Mouse (Mus musculus) MEL (cell line): ENCODE results near the gene Oprl1. TPM values are rescaled to one million over a fixed set of nuclear protein-coding genes. Genes with fewer than 3 reads are reported as not detected.

ENCODE experiments used
- DNase-seq: peaks from one replicate; pipeline ENCODE4 v3.0.0; 2011; ENCODE audit warnings: low read depth, low spot score
- H3K27ac ChIP-seq: 2 replicates; pipeline ENCODE4 v1.5.1; 2012; ENCODE audit warnings: low read depth, mild to moderate bottlenecking, control low read depth, low read length, moderate library complexity; ENCODE audit not compliant: control insufficient read depth
- H3K27me3 ChIP-seq, 2 experiments: fragments of 150-350 bp in 1 of 2; sonication (generic) in 1 of 2; 2 replicates each; pipeline ENCODE4 v1.6.1; 2012; ENCODE audit warnings: low read length in 2 of 2, mild to moderate bottlenecking in 2 of 2, improper control_type of control experiment in 1 of 2, moderate library complexity in 1 of 2; ENCODE audit not compliant: insufficient read depth in 2 of 2, control insufficient read depth in 1 of 2
- H3K36me3 ChIP-seq, 2 experiments: 2 replicates each; pipeline ENCODE4 v1.6.1; 2012 to 2014; ENCODE audit warnings: low read length in 2 of 2, improper control_type of control experiment in 1 of 2, inconsistent platforms in 1 of 2, mild to moderate bottlenecking in 1 of 2; ENCODE audit not compliant: insufficient read depth in 2 of 2, control insufficient read depth in 1 of 2
- H3K4me1 ChIP-seq, 2 experiments: fragments of 150-350 bp in 1 of 2; sonication (generic) in 1 of 2; 2 replicates each; pipeline ENCODE4 v1.6.1; 2012; ENCODE audit warnings: low read length in 2 of 2, improper control_type of control experiment in 1 of 2, mild to moderate bottlenecking in 1 of 2; ENCODE audit not compliant: insufficient read depth in 2 of 2, control insufficient read depth in 1 of 2
- H3K4me3 ChIP-seq, 2 experiments: fragments of 150-350 bp in 1 of 2; sonication (generic) in 1 of 2; 2 replicates each; pipeline ENCODE4 v1.5.1; 2012; ENCODE audit warnings: low read depth in 2 of 2, low read length in 2 of 2, mild to moderate bottlenecking in 2 of 2, moderate library complexity in 2 of 2, control low read depth in 1 of 2, improper control_type of control experiment in 1 of 2; ENCODE audit not compliant: control insufficient read depth in 1 of 2, insufficient read depth in 1 of 2
- H3K79me2 ChIP-seq: 2 replicates; pipeline ENCODE4 v1.6.1; 2012; ENCODE audit warnings: mild to moderate bottlenecking, low read length, moderate library complexity; ENCODE audit not compliant: control insufficient read depth, poor library complexity, insufficient read depth
- H3K9ac ChIP-seq: 2 replicates; pipeline ENCODE4 v1.6.1; 2012; ENCODE audit warnings: low read depth, mild to moderate bottlenecking, control low read depth, low read length, moderate library complexity; ENCODE audit not compliant: control insufficient read depth, poor library complexity, severe bottlenecking
- H3K9me3 ChIP-seq: fragments of 150-350 bp; sonication (generic); replicated peaks from 2 replicates; pipeline ENCODE4 v1.6.1; 2012; ENCODE audit warnings: mild to moderate bottlenecking, low read length, improper control_type of control experiment, moderate library complexity; ENCODE audit not compliant: insufficient read depth
- BHLHE40 ChIP-seq: IDR thresholded peaks from 2 replicates; pipeline ENCODE4 v1.6.1; 2012; ENCODE audit warnings: low read depth, mild to moderate bottlenecking, inconsistent platforms, low read length, improper control_type of control experiment, borderline replicate concordance
- CTCF ChIP-seq, 3 experiments: IDR thresholded peaks in 2 of 3; conservative IDR thresholded peaks in 1 of 3; 2 replicates each; pipeline ENCODE4 v1.5.1; 2011 to 2012; ENCODE audit warnings: low read length in 3 of 3, low read depth in 2 of 3, mild to moderate bottlenecking in 2 of 3, improper control_type of control experiment in 1 of 3, inconsistent platforms in 1 of 3, mixed read lengths in 1 of 3, moderate library complexity in 1 of 3; ENCODE audit not compliant: control insufficient read depth in 1 of 3, insufficient read depth in 1 of 3, poor library complexity in 1 of 3, severe bottlenecking in 1 of 3
- E2F4 ChIP-seq: IDR thresholded peaks from 2 replicates; pipeline ENCODE4 v1.6.1; 2011; ENCODE audit warnings: low read depth, low read length, improper control_type of control experiment, borderline replicate concordance
- EP300 ChIP-seq, 2 experiments: IDR thresholded peaks; 2 replicates each; pipeline ENCODE4 v1.6.1; 2011; ENCODE audit warnings: improper control_type of control experiment in 2 of 2, low read length in 2 of 2, low read depth in 1 of 2, mild to moderate bottlenecking in 1 of 2
- ETS1 ChIP-seq: IDR thresholded peaks from 2 replicates; pipeline ENCODE4 v1.6.1; 2012; ENCODE audit warnings: low read depth, mild to moderate bottlenecking, inconsistent platforms, low read length, improper control_type of control experiment, moderate library complexity
- GABPA ChIP-seq: IDR thresholded peaks from 2 replicates; pipeline ENCODE4 v1.6.1; 2012; ENCODE audit warnings: low read depth, mild to moderate bottlenecking, inconsistent platforms, low read length, improper control_type of control experiment, moderate library complexity
- GATA1 ChIP-seq: IDR thresholded peaks from 2 replicates; pipeline ENCODE4 v1.6.1; 2011; ENCODE audit warnings: low read depth, low read length, improper control_type of control experiment
- JUND ChIP-seq: IDR thresholded peaks from 2 replicates; pipeline ENCODE4 v1.6.1; 2011; ENCODE audit warnings: low read depth, mild to moderate bottlenecking, improper control_type of control experiment, low read length
- KAT2A ChIP-seq: conservative IDR thresholded peaks from 2 replicates; pipeline ENCODE4 v1.6.1; 2012; ENCODE audit warnings: low read depth, low read length, improper control_type of control experiment, inconsistent platforms
- MXI1 ChIP-seq: IDR thresholded peaks from 2 replicates; pipeline ENCODE4 v1.6.1; 2011; ENCODE audit warnings: mild to moderate bottlenecking, low read depth, low read length, improper control_type of control experiment
- MYB ChIP-seq: IDR thresholded peaks from 2 replicates; pipeline ENCODE4 v1.6.1; 2011; ENCODE audit warnings: mild to moderate bottlenecking, low read depth, low read length, improper control_type of control experiment
- NELFE ChIP-seq: IDR thresholded peaks from 2 replicates; pipeline ENCODE4 v1.6.1; 2011; ENCODE audit warnings: low read depth, low read length, improper control_type of control experiment
- NRF1 ChIP-seq: IDR thresholded peaks from 2 replicates; pipeline ENCODE4 v1.6.1; 2014; ENCODE audit warnings: low read depth, mild to moderate bottlenecking, inconsistent platforms, low read length, improper control_type of control experiment, moderate library complexity; ENCODE audit not compliant: poor library complexity, insufficient read depth, severe bottlenecking
- POLR2A ChIP-seq, 2 experiments: IDR thresholded peaks; 2 replicates each; pipeline ENCODE4 v1.6.1; 2011 to 2012; ENCODE audit warnings: low read length in 2 of 2, mild to moderate bottlenecking in 2 of 2, control low read depth in 1 of 2, improper control_type of control experiment in 1 of 2, low read depth in 1 of 2, moderate library complexity in 1 of 2; ENCODE audit not compliant: control insufficient read depth in 1 of 2, insufficient read depth in 1 of 2, poor library complexity in 1 of 2
- POLR2AphosphoS2 ChIP-seq: IDR thresholded peaks from 2 replicates; pipeline ENCODE4 v1.6.1; 2011; ENCODE audit warnings: low read length, improper control_type of control experiment
- POLR2AphosphoS5 ChIP-seq: IDR thresholded peaks from 2 replicates; pipeline ENCODE4 v1.6.1; 2012; ENCODE audit warnings: low read depth, borderline replicate concordance, mild to moderate bottlenecking, inconsistent platforms, low read length, moderate library complexity, mixed read lengths
- RAD21 ChIP-seq: IDR thresholded peaks from 2 replicates; pipeline ENCODE4 v1.6.1; 2011; ENCODE audit warnings: mild to moderate bottlenecking, low read depth, low read length, improper control_type of control experiment
- RCOR1 ChIP-seq: IDR thresholded peaks from 2 replicates; pipeline ENCODE4 v1.6.1; 2012; ENCODE audit warnings: low read depth, mild to moderate bottlenecking, inconsistent platforms, low read length, improper control_type of control experiment
- TAL1 ChIP-seq: IDR thresholded peaks from 2 replicates; pipeline ENCODE4 v1.6.1; 2012; ENCODE audit warnings: mild to moderate bottlenecking, inconsistent platforms, low read length, moderate library complexity, mixed read lengths
- TBP ChIP-seq: IDR thresholded peaks from 2 replicates; pipeline ENCODE4 v1.8.0; 2011; ENCODE audit warnings: low read depth, low read length, improper control_type of control experiment
- TCF12 ChIP-seq: IDR thresholded peaks from 2 replicates; pipeline ENCODE4 v1.6.1; 2014; ENCODE audit warnings: low read depth, mild to moderate bottlenecking, inconsistent platforms, low read length, improper control_type of control experiment, moderate library complexity
- UBTF ChIP-seq: IDR thresholded peaks from 2 replicates; pipeline ENCODE4 v1.6.1; 2012; ENCODE audit warnings: low read depth, mild to moderate bottlenecking, inconsistent platforms, low read length, improper control_type of control experiment, moderate library complexity, borderline replicate concordance; ENCODE audit not compliant: insufficient read depth
- ZKSCAN1 ChIP-seq: IDR thresholded peaks from 2 replicates; pipeline ENCODE4 v1.6.1; 2012; ENCODE audit warnings: low read depth, mild to moderate bottlenecking, inconsistent platforms, low read length, improper control_type of control experiment, moderate library complexity
- ZMIZ1 ChIP-seq: IDR thresholded peaks from 2 replicates; pipeline ENCODE4 v1.6.1; 2012; ENCODE audit warnings: low read depth, mild to moderate bottlenecking, inconsistent platforms, low read length, improper control_type of control experiment, moderate library complexity
- ZNF384 ChIP-seq: IDR thresholded peaks from 2 replicates; pipeline ENCODE4 v1.6.1; 2012; ENCODE audit warnings: low read depth, mild to moderate bottlenecking, inconsistent platforms, low read length, improper control_type of control experiment
- polyA plus RNA-seq, 2 experiments: library from polyadenylated mRNA; stranded (reverse) in 1 of 2; unstranded in 1 of 2; fragments of >175 nt in 1 of 2; fragments of >200 nt in 1 of 2; gene quantifications; 2 replicates each; pipeline versions ENCODE4 v1.2.1 to v1.2.4; 2012; ENCODE audit warnings: low replicate concordance in 2 of 2, low read depth in 1 of 2; ENCODE audit not compliant: insufficient read length in 2 of 2, insufficient read depth in 1 of 2, missing spikeins in 1 of 2
- total RNA-seq: library from RNA; depleted of rRNA; stranded (reverse); fragments of 300-350 nt; gene quantifications from 2 replicates; pipeline ENCODE4 v1.2.3, GENCODE M21; 2012

The Oprl1 gene
- total and polyA plus RNA-seq, 3 experiments, result 0.04 to 0.25 TPM; not detected in 1

DNA sequence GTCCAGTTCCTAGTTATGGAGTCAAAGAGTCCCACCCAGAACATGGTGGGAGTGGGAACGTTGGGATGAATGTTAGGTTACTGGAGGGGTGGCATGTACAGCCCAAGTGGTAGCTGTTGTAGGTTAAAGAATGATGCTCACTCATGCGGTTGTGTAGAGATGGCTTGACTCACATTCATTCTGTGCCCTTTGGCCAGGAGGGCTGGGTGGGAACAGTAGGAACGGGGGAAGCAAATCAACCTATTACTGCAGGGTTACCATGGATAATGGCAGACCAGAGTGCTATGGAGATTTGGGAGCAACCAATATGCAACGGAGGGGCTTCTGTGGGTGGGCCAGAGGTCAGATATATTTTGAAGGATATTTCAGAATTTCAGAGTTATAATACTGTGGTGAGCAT is 39.9 kb upstream of the Oprl1 start:
- Histone ChIP-seq H3K27ac (no peak overlapping the region), H3K4me3 (no peak overlapping the region), H3K79me2 (no peaks in the 10 kb centered on the region), H3K9ac (no peak overlapping the region), H3K27me3 (peaks cover 2 to 3% of the 10 kb centered on the region in 2 experiments; a peak in 2 of 4 replicates), H3K4me1 (peaks cover 0 to 18% of the 10 kb centered on the region in 2 experiments; a peak in 3 of 4 replicates), H3K9me3 (no peaks in the 10 kb centered on the region), H3K36me3 (peaks cover 0 to 10% of the 10 kb centered on the region in 2 experiments; a peak in 2 of 4 replicates)
- no peak for DNase-seq
- no peak for TF ChIP-seq POLR2AphosphoS2
- no peak for TF ChIP-seq POLR2A (IDR thresholded peaks at IDR 0.05; ENCODE audit: control insufficient read depth in 1 of 2, insufficient read depth in 1 of 2, low read depth in 1 of 2, low read length in 2 of 2, poor library complexity in 1 of 2)
- no peak for TF ChIP-seq TCF12
- no peak for TF ChIP-seq JUND
- no peak for TF ChIP-seq GATA1
- TF ChIP-seq ZMIZ1, result no peak
- no peak for TF ChIP-seq NELFE
- TF ChIP-seq RCOR1, result no peak
- no peak for TF ChIP-seq E2F4
- TF ChIP-seq EP300 (IDR thresholded peaks at IDR 0.05; ENCODE audit: low read depth in 1 of 2, low read length in 2 of 2), result no peak
- no peak for TF ChIP-seq ETS1
- no peak for TF ChIP-seq KAT2A
- TF ChIP-seq ZNF384, result no peak
- no peak for TF ChIP-seq NRF1
- TF ChIP-seq UBTF, result no peak

- no peak overlapping the region for H3K27ac ChIP-seq
- peaks cover 0 to 10% of the 10 kb centered on the region in 2 experiments; a peak in 2 of 4 replicates for H3K36me3 ChIP-seq
- no peaks in the 10 kb centered on the region for H3K9me3 ChIP-seq
- H3K27me3 ChIP-seq, result peaks cover 0 to 3% of the 10 kb centered on the region in 2 experiments; a peak in 2 of 4 replicates
- peak overlapping the region; percentile 51 for H3K9ac ChIP-seq
- DNase-seq, result peak; percentile 49
- H3K79me2 ChIP-seq, result peaks cover 4% of the 10 kb centered on the region; the same call in 1 of the 2 replicates
- TF ChIP-seq ETS1 (no peak), POLR2AphosphoS5 (no peak), ZMIZ1 (no peak), CTCF (IDR thresholded peaks at IDR 0.05 in 2 of 3, conservative IDR thresholded peaks at IDR 0.05 in 1 of 3; ENCODE audit: control insufficient read depth in 1 of 3, insufficient read depth in 1 of 3, low read depth in 2 of 3, low read length in 3 of 3, poor library complexity in 1 of 3, severe bottlenecking in 1 of 3) (no peak), KAT2A (no peak), ZKSCAN1 (no peak), RAD21 (no peak), MXI1 (no peak), BHLHE40 (no peak), TAL1 (no peak), GATA1 (no peak), TBP (no peak), TCF12 (no peak), MYB (no peak), E2F4 (no peak), EP300 (IDR thresholded peaks at IDR 0.05; ENCODE audit: low read depth in 1 of 2, low read length in 2 of 2) (no peak), GABPA (no peak)
- H3K4me3 ChIP-seq, result peak overlapping the region; percentile 48 to 69
- peaks cover 0 to 18% of the 10 kb centered on the region in 2 experiments; a peak in 3 of 4 replicates for H3K4me1 ChIP-seq
Measured at GRCm38 (mm10) chr2:181675454-181675853, 39.4 kb upstream of the Oprl1 start.
